In genomic region chr10:22819871-22820590, GRCm38 (mm10) we compare ENCODE assay signal across 8 mouse cellular contexts. TPM values are rescaled to one million over a fixed set of nuclear protein-coding genes. Genes with fewer than 3 reads are reported as not detected.
DNase-seq lines count a peak whose midpoint lies in the region; ATAC-seq lines count a peak whose summit lies in the region.

TSS of gene Tcf21 (minus strand) at chr10:22820174.

- H3K4me3 ChIP-seq in hindbrain, embryonic 11.5 days (ENCODE audit: low read depth, low read length), result no peak within 1 kb of the TSS
- H3K4me3 ChIP-seq in hindbrain, embryonic 12.5 days, result no peak within 1 kb of the TSS
- peak within 1 kb of the TSS; percentile 61 for H3K4me3 ChIP-seq in heart, embryonic 12.5 days

- ATAC-seq in hindbrain, embryonic 11.5 days (ENCODE audit: low FRiP score), result no peak
- no peak for ATAC-seq in hindbrain, embryonic 12.5 days (ENCODE audit: low FRiP score)
- ATAC-seq in heart, embryonic 12.5 days (ENCODE audit: insufficient number of reproducible peaks, low FRiP score), result peak; percentile 61; the same call in 1 of the 2 replicates
- no peak for ATAC-seq in megakaryocyte-erythroid progenitor cell, adult 5-6 weeks (replicated peaks; ENCODE audit: low FRiP score, low TSS enrichment, poor library complexity, severe bottlenecking)

- peak; percentile 59 for DNase-seq in hindbrain, embryonic 11.5 days (ENCODE audit: low spot score)
- DNase-seq in kidney, postnatal 14 days, result peak; percentile 78
- peak; percentile 65 for DNase-seq in lung, postnatal 25 days (ENCODE audit: low spot score)
- no peak for DNase-seq in thymus, postnatal 10 days (ENCODE audit: low spot score in 2 of 2)
- DNase-seq in left cerebral cortex, postnatal 36 days (ENCODE audit: low spot score in 2 of 2), result no peak

- H3K36me3 ChIP-seq in hindbrain, embryonic 11.5 days (ENCODE audit: control insufficient read depth, insufficient read depth, low read length), result no peaks in the 10 kb centered on the region
- no peaks in the 10 kb centered on the region for H3K36me3 ChIP-seq in hindbrain, embryonic 12.5 days
- no peaks in the 10 kb centered on the region for H3K36me3 ChIP-seq in heart, embryonic 12.5 days

- H3K27me3 ChIP-seq in hindbrain, embryonic 11.5 days (ENCODE audit: control insufficient read depth, insufficient read depth, low read length), result peaks cover 81% of the 10 kb centered on the region
- peaks cover 92% of the 10 kb centered on the region for H3K27me3 ChIP-seq in hindbrain, embryonic 12.5 days
- peaks cover 49% of the 10 kb centered on the region for H3K27me3 ChIP-seq in heart, embryonic 12.5 days (replicated peaks)

- no peaks in the 10 kb centered on the region; the same call in 1 of the 2 replicates for H3K4me1 ChIP-seq in hindbrain, embryonic 11.5 days (replicated peaks; ENCODE audit: control insufficient read depth, insufficient read depth, low read length)
- peaks cover 9% of the 10 kb centered on the region for H3K4me1 ChIP-seq in hindbrain, embryonic 12.5 days
- peaks cover 22% of the 10 kb centered on the region for H3K4me1 ChIP-seq in heart, embryonic 12.5 days (replicated peaks)

- H3K9ac ChIP-seq in hindbrain, embryonic 11.5 days (ENCODE audit: low read depth, low read length), result no peak within 1 kb of the TSS
- no peak within 1 kb of the TSS for H3K9ac ChIP-seq in hindbrain, embryonic 12.5 days
- peak within 1 kb of the TSS; percentile 79 for H3K9ac ChIP-seq in heart, embryonic 12.5 days

- H3K4me2 ChIP-seq in hindbrain, embryonic 11.5 days (replicated peaks; ENCODE audit: low read depth, low read length), result no peak within 1 kb of the TSS
- H3K4me2 ChIP-seq in hindbrain, embryonic 12.5 days (replicated peaks), result no peak within 1 kb of the TSS
- peak within 1 kb of the TSS; percentile 76 for H3K4me2 ChIP-seq in heart, embryonic 12.5 days

- intact Hi-C loops in left cerebral cortex, postnatal 36 days (cut with DNase I), result loop anchor here (5.0 to 10.0 kb wide), 2 partner anchors 525 to 668 kb away; no protein-coding TSS in a partner anchor

- no peaks in the 10 kb centered on the region for H3K9me3 ChIP-seq in hindbrain, embryonic 11.5 days (ENCODE audit: control insufficient read depth, low read length)
- H3K9me3 ChIP-seq in hindbrain, embryonic 12.5 days (replicated peaks), result no peaks in the 10 kb centered on the region
- no peaks in the 10 kb centered on the region for H3K9me3 ChIP-seq in heart, embryonic 12.5 days (replicated peaks)

- H3K27ac ChIP-seq in hindbrain, embryonic 11.5 days (ENCODE audit: low read depth, low read length), result no peak within 1 kb of the TSS
- no peak within 1 kb of the TSS for H3K27ac ChIP-seq in hindbrain, embryonic 12.5 days
- peak within 1 kb of the TSS; percentile 79 for H3K27ac ChIP-seq in heart, embryonic 12.5 days (ENCODE audit: poor library complexity, severe bottlenecking)

- under 1% methylated on average over 20 of the region's 20 CpGs for WGBS in hindbrain, embryonic 11.5 days
- under 1% methylated on average over 20 of the region's 20 CpGs for WGBS in hindbrain, embryonic 12.5 days
- 5% methylated on average over 20 of the region's 20 CpGs for WGBS in heart, embryonic 12.5 days

RNA-seq across cellular contexts. Expression of gene Tcf21, which starts in this region (rescaled TPM):
- polyA plus RNA-seq in hindbrain, embryonic 11.5 days (2014; fragmentation: Nextera tagmentation; extraction: Ambion mirVana), result 0.26 and 0.50 TPM in 2 replicates
- polyA plus RNA-seq in hindbrain, embryonic 12.5 days (2016; fragmentation: Nextera tagmentation; extraction: Ambion mirVana), result 0.17 and 0.96 TPM in 2 replicates
- 74.5 and 76.6 TPM in 2 replicates for polyA plus RNA-seq in heart, embryonic 12.5 days (2016; fragmentation: Nextera tagmentation; extraction: Ambion mirVana)
- not detected in 2 replicates for total RNA-seq in megakaryocyte-erythroid progenitor cell, adult 5-6 weeks (2014; fragmentation: Nextera tagmentation)
- not detected in 2 replicates for total RNA-seq in megakaryocyte-erythroid progenitor cell, adult 5-6 weeks (2017)
- total RNA-seq in left cerebral cortex, postnatal 36 days (2021), result not detected

Comparison
In these comparisons a context has a peak if more than half of its experiments do, and no peak if none do; other contexts are left out.
1. RNA of gene Tcf21 (polyA plus RNA-seq): 74.5 to 76.6 TPM in heart, embryonic 12.5 days; 0.26 to 0.50 TPM in hindbrain, embryonic 11.5 days and 0.17 to 0.96 TPM in hindbrain, embryonic 12.5 days; every median in the first group is over 10 times any median in the second.
2. Peak in DNase-seq in hindbrain, embryonic 11.5 days; RNA of the gene not detected or under 1 TPM.
3. DNase-seq: peak in kidney, postnatal 14 days (single experiment) and lung, postnatal 25 days (single experiment); none in thymus, postnatal 10 days (0 of 2) and left cerebral cortex, postnatal 36 days (0 of 2).